Mouse (Mus musculus): ENCODE measurements around the gene Gm5941. TPM values are rescaled to one million over a fixed set of nuclear protein-coding genes. Genes with fewer than 3 reads are reported as not detected.

Gene Gm5941
- polyA plus RNA-seq (2012; rRNA removed; ENCODE audit: low replicate concordance) = not detected in 2 replicates

GRCm38 (mm10) chrX:92489649-92490048 is at the start of gene Gm5941:
Gm5941 (plus strand) TSS chrX:92489949.

Other genes starting within 250 kb of the Gm5941 start
- gene Mageb18, start 109.6 kb downstream of the Gm5941 start, polyA plus RNA-seq (2012; rRNA removed; ENCODE audit: low replicate concordance) = not detected in 2 replicates

Measured in duodenum, adult 2 months (tissue).